8 mouse cellular contexts compared by ENCODE assay signal in the genomic region with DNA sequence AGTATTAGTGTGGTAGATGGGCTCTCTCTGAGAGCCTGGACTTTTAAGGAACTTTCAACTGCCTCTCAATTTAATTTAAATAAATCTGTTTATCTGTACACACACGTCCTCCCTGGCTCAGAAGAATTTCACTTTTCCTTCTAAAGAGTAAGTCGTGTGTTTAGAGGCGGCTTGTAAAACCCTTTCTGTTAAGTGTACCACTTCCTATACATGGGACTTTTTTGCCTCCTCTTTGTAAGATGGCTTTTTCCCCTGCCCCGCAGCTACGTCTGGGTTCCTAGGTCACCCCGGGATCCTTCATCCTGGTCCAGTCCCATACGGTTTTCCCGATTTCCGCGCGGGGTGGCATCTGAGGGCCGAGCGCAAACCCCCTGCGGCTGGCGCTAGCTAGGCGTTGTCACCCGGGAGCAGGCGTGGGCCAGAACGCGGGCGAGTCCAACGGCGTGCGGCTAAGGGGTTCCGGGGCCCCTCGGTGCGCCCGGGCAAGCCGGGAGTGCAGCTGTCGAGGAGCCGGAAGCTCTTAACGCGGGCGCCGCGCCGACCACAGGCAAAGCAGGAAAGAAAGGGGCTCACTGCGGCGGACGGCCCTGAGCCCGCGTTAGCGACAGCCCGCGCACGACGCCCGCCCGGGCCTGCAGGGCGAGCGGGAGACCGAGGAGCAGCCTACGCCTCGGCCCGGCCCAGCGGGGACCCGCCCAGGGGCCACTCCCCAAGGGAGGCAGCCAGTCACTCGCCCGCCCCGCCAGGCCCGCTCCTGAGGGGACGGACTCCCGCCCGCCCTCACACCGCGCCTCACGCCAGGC. TPM values are rescaled to one million over a fixed set of nuclear protein-coding genes. Genes with fewer than 3 reads are reported as not detected.
DNase-seq lines count a peak whose midpoint lies in the region; ATAC-seq lines count a peak whose summit lies in the region.

No protein-coding gene starts in this region.

- peak overlapping the region; percentile 98 for H3K27ac ChIP-seq in hindbrain, embryonic 11.5 days (ENCODE audit: low read depth, low read length)

- H3K9me3 ChIP-seq in hindbrain, embryonic 11.5 days (ENCODE audit: control insufficient read depth, low read length), result no peaks in the 10 kb centered on the region

- H3K36me3 ChIP-seq in hindbrain, embryonic 11.5 days (ENCODE audit: control insufficient read depth, insufficient read depth, low read length), result 0 out of 2 replicates have a peak, but pooled peaks cover 4% of the 10 kb centered on the region

- peak overlapping the region; percentile 95 for H3K4me3 ChIP-seq in hindbrain, embryonic 11.5 days (ENCODE audit: low read depth, low read length)

- H3K27me3 ChIP-seq in hindbrain, embryonic 11.5 days (ENCODE audit: control insufficient read depth, insufficient read depth, low read length), result no peaks in the 10 kb centered on the region

- WGBS in hindbrain, embryonic 11.5 days, result under 1% methylated on average over 48 of the region's 67 CpGs

- peak; percentile 85 for ATAC-seq in frontal cortex, adult (ENCODE audit: low TSS enrichment)
- peak; percentile 96 for ATAC-seq in hindbrain, embryonic 11.5 days (ENCODE audit: low FRiP score)

- H3K4me2 ChIP-seq in hindbrain, embryonic 11.5 days (replicated peaks; ENCODE audit: low read depth, low read length), result peak overlapping the region; percentile 31

- H3K4me1 ChIP-seq in hindbrain, embryonic 11.5 days (replicated peaks; ENCODE audit: control insufficient read depth, insufficient read depth, low read length), result no peaks in the 10 kb centered on the region

- peak; percentile 89 for DNase-seq in MN1 (ENCODE audit: low spot score)
- DNase-seq in cerebellum, adult 9-10 months, result peak; percentile 77
- DNase-seq in hindbrain, embryonic 11.5 days (ENCODE audit: low spot score), result peak; percentile 81
- peak; percentile 84 to 85 for DNase-seq in layer of hippocampus, postnatal 14 days (ENCODE audit: low spot score in 2 of 2)
- DNase-seq in lung, postnatal 14 days, result peak; percentile 92
- peak; percentile 42 for DNase-seq in retina, adult 2 months (ENCODE audit: low read depth, low spot score)
- peak; percentile 87 to 91 for DNase-seq in thymus, postnatal 36 days

- H3K9ac ChIP-seq in hindbrain, embryonic 11.5 days (ENCODE audit: low read depth, low read length), result peak overlapping the region; percentile 96

RNA-seq across cellular contexts. Expression of a gene that starts 0.6 kb away (rescaled TPM):
- polyA plus RNA-seq in hindbrain, embryonic 11.5 days (2014; fragmentation: Nextera tagmentation; extraction: Ambion mirVana), result 67.0 and 67.2 TPM in 2 replicates
- total RNA-seq in layer of hippocampus, postnatal 14 days (2021), result 100 to 1,000 TPM; 373 to 392 TPM

RNA-seq across cellular contexts. Expression of a gene that starts 49.0 kb away (rescaled TPM):
- 1.1 and 1.4 TPM in 2 replicates for polyA plus RNA-seq in hindbrain, embryonic 11.5 days (2014; fragmentation: Nextera tagmentation; extraction: Ambion mirVana)
- 1 to 10 TPM; 1.0 to 1.8 TPM for total RNA-seq in layer of hippocampus, postnatal 14 days (2021)

Comparison
In these comparisons a context has a peak if more than half of its experiments do, and no peak if none do; other contexts are left out.
1. Peak in every context shown above with its lines: DNase-seq, ATAC-seq, H3K4me3 ChIP-seq and H3K27ac ChIP-seq.
2. DNase-seq: peak in every context shown above with its lines; median percentile 92 in lung, postnatal 14 days; 89 in MN1; 89 in thymus, postnatal 36 days; 84 in layer of hippocampus, postnatal 14 days; 81 in hindbrain, embryonic 11.5 days; 77 in cerebellum, adult 9-10 months; 42 in retina, adult 2 months.